Mouse (Mus musculus) spleen, postnatal 36 days (tissue): Measurements from ENCODE around the gene Myo1h.

Experiments used
- DNase-seq, 2 experiments: peaks; one replicate each; pipeline ENCODE4 v3.0.0; 2022; ENCODE audit warnings: low spot score in 2 of 2, mixed read lengths in 1 of 2

Gene Myo1h

GRCm38 (mm10) chr5:114384448-114384847, 95.5 kb downstream of the Myo1h start:
- DNase-seq: no peak

GRCm38 (mm10) chr5:114393169-114393568, 104.2 kb downstream of the Myo1h start:
- no peak for DNase-seq

GRCm38 (mm10) chr5:114406592-114406991, 117.6 kb downstream of the Myo1h start:
- no peak for DNase-seq

- no peak for DNase-seq
Observed at GRCm38 (mm10) chr5:114407269-114407668, 118.3 kb downstream of the Myo1h start.

DNA sequence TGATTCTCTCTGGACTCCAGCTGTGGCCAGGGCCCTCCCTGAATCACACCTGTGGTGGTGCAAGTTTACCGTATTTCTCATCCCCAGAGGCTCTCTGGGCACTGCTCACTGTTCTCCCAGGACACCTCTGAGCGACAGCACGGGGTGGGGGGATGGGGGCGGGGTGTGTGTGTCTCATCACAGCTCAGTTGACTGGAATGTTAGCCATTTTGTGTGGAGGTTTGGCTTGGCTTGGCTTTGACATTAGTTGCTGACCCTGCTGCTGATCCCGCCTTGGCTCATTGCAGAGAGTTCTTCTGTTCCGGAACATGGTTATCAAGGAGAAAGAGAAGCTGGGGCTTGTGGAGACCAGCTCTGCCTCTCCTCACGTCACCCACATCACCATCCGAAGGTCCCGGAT, 118.8 kb downstream of the Myo1h start:
- no peak for DNase-seq

- no peak for DNase-seq
Observed at GRCm38 (mm10) chr5:114408846-114409245, 119.9 kb downstream of the Myo1h start.

DNA sequence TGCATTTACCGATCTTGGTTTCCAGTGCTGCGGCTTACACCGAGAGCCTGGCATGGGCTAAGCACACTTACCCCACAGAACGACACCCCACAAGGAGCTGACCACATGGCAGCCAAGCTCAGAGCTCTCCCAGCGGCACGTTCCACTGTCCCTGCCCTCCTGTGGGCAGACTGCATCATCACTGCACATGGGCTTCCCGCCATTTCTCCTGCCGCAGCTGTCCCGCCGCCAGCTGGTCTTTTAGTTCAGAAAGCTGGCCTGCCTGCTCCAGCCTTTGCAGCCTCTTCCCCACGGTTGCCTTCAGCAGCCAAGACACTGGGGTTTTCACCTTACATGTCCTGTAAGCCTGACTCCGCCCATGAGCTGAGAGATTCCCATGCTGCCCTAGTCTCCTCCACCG, 121.5 kb downstream of the Myo1h start:
- no peak for DNase-seq

DNA sequence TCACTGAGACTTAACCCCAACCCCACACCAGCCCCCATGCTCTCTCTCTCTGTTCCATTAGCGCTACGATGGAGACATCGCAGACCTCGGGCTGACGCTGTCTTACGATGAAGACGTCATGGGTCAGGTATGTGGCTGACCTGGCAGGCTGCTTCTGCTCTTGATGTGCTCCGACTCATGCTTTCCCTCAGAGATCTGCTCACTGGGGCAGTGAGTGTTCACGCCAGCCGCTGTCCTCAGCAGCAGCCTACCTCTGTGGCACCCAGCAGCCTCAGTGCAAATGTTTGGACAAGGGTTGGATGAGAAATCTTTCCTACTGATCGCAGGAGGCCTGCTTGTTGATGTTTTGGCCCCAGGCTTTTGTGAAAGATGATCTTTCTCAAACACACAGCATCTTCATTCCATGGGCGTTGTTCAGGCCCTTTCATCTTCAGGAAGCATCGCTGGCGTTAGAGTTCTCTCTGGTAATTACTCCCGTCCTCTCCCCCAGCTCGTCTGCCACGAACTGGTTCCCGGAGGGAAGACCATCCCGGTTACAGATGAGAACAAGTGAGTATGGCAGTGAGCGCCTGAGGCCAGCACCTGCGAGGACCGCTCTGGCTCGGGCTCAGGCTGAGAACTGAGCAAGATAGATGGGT, 123.5 kb downstream of the Myo1h start:
- no peak for DNase-seq

- no peak for DNase-seq
Observed at GRCm38 (mm10) chr5:114413067-114413735, 124.2 kb downstream of the Myo1h start.
